Mouse (Mus musculus) intestine, embryonic 15.5 days (tissue): ENCODE data around the gene Olfr520. TPM values are rescaled to one million over a fixed set of nuclear protein-coding genes. Genes with fewer than 3 reads are reported as not detected.

ENCODE experiments used
- ATAC-seq: fragments of 200-750 bp; cut with Nextera tagmentation; 2 replicates; pipeline ENCODE4 v1.8.0; 2017; ENCODE audit warnings: moderate TSS enrichment, moderate library complexity
- H3K27ac ChIP-seq: fragments of 300-500 bp; sonication (generic); 2 replicates; pipeline ENCODE4 v1.5.1; 2015; ENCODE audit warnings: mild to moderate bottlenecking, inconsistent platforms
- H3K27me3 ChIP-seq: fragments of 300-500 bp; sonication (generic); replicated peaks from 2 replicates; pipeline ENCODE4 v1.6.1; 2015; ENCODE audit warnings: inconsistent platforms
- H3K36me3 ChIP-seq: fragments of 300-500 bp; sonication (generic); 2 replicates; pipeline ENCODE4 v1.6.1; 2015; ENCODE audit warnings: inconsistent platforms
- H3K4me1 ChIP-seq: fragments of 300-500 bp; sonication (generic); replicated peaks from 2 replicates; pipeline ENCODE4 v1.6.1; 2015; ENCODE audit warnings: inconsistent platforms
- H3K4me2 ChIP-seq: fragments of 300-500 bp; sonication (generic); replicated peaks from 2 replicates; pipeline ENCODE4 v1.6.1; 2015; ENCODE audit warnings: mild to moderate bottlenecking, inconsistent platforms
- H3K4me3 ChIP-seq: fragments of 300-500 bp; sonication (generic); replicated peaks from 2 replicates; pipeline ENCODE4 v1.5.1; 2015; ENCODE audit warnings: inconsistent platforms
- H3K9ac ChIP-seq: fragments of 300-500 bp; sonication (generic); 2 replicates; pipeline ENCODE4 v1.6.1; 2015; ENCODE audit warnings: inconsistent platforms
- H3K9me3 ChIP-seq: fragments of 300-500 bp; sonication (generic); 2 replicates; pipeline ENCODE4 v1.6.1; 2016; ENCODE audit warnings: inconsistent platforms
- WGBS: fragments of 180-500 bp; shearing (Covaris S2); methylation state at CpG from one replicate; pipeline ENCODE4 v1.1.7; 2015; 5-methylcytosine and 5-hydroxymethylcytosine counted together
- polyA plus RNA-seq: library from polyadenylated mRNA; unstranded; fragments of >200 nt; fragmentation: Nextera tagmentation; extraction: Ambion mirVana; gene quantifications from 2 replicates; pipeline ENCODE4 v1.2.1, GENCODE M21; 2015

Olfr520 gene
- polyA plus RNA-seq, 1 experiment from 2014 or later: not detected

- Histone ChIP-seq H3K27me3 (no peaks in the 10 kb centered on the region), H3K4me3 (no peak overlapping the region), H3K4me1 (peaks cover 19% of the 10 kb centered on the region), H3K4me2 (no peak overlapping the region), H3K27ac (no peak overlapping the region), H3K9me3 (no peaks in the 10 kb centered on the region), H3K36me3 (no peaks in the 10 kb centered on the region), H3K9ac (no peak overlapping the region)
- no peak for ATAC-seq
- WGBS: 33% methylated on average over 6 of the region's 6 CpGs
Measured at GRCm38 (mm10) chr7:99702201-99702600, 27.9 kb upstream of the Olfr520 start.

DNA sequence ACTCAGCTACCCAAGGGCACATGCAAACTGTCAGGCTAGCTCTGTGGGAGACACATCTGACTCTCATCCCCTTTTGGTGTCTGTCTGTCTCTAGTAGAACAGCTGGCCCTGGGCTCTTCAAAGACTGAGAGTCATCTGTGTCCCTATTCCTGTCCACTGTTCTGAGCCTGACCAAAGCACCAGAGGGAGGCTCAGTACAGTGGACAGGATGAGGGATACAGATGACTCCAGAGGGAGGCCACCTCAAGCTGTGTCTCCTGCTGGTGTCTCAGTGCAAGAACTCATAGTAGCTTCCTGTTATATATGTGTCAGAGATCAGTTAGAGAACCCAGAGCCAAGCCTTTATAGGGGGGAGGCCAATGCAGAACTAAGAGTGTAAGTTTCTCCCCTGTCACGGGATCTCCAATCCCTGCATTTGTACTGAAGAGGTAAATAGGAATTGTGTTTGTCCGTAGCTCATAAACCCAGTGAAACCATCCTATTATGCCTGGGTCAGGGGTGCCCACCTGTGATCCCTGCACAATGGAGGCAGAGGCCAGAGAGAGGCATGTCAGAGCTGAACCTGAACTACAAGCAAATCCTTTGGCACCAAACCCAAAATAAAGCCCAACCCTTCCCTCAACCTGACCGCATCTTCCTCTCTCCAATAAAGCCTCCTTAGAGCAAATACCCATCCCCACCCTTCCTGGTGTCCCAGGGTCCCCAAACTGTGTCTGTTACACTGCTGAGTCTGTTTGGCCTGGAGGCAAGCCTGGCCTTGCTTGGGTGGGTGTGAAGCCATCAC lies 25.1 kb upstream of the Olfr520 start:
- H3K27ac ChIP-seq: no peak overlapping the region
- H3K4me2 ChIP-seq: no peak overlapping the region
- no peaks in the 10 kb centered on the region for H3K36me3 ChIP-seq
- H3K9ac ChIP-seq: no peak overlapping the region
- no peak for ATAC-seq
- H3K4me3 ChIP-seq: no peak overlapping the region
- 84% methylated on average over 3 of the region's 3 CpGs for WGBS
- H3K4me1 ChIP-seq: peaks cover 23% of the 10 kb centered on the region
- no peaks in the 10 kb centered on the region; the same call in 1 of the 2 replicates for H3K27me3 ChIP-seq
- no peaks in the 10 kb centered on the region for H3K9me3 ChIP-seq

DNA sequence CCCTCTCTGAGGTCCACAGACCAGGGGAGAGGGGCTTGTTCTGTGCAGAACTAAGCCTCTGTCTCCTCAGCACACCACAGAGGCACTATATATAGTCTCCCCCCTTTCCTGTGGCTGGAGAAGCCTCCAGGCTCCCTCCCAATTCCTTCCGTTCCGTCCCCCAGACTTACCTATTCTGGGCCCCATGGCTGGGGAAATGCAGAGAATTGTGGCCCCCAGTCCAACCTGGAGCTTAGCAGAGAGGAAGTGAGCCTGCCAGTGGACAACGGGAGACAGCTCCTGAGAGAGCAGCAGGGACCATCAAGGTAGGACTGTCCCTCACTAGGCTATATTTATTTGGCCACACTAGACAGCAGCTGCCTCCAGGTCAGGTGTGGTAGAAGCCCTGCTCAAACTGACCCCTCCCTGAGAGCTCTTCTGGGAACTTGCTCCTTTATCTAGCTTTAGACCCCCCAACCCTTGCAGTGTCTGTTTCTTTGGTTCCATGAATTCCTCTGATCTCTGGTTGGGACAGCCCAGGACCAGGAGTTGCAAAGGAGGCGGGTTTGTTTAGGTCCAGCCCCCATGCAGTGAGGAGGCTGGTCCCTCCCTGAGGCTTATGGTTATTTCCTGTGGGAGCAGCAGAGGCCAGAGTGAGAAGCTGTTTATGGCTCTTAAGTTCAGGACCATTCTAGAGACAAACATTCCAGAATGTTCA lies 23.6 kb upstream of the Olfr520 start:
- Histone ChIP-seq H3K4me2 (peak overlapping the region; percentile 18; the same call in 1 of the 2 replicates), H3K27me3 (no peaks in the 10 kb centered on the region; the same call in 1 of the 2 replicates), H3K4me1 (peaks cover 20% of the 10 kb centered on the region), H3K4me3 (no peak overlapping the region), H3K36me3 (no peaks in the 10 kb centered on the region), H3K27ac (peak overlapping the region; percentile 23), H3K9me3 (no peaks in the 10 kb centered on the region), H3K9ac (no peak overlapping the region)
- ATAC-seq: peak; percentile 77
- WGBS: 44% methylated on average over 4 of the region's 4 CpGs

- H3K4me3 ChIP-seq: no peak overlapping the region
- no peak overlapping the region for H3K9ac ChIP-seq
- no peak for ATAC-seq
- no peaks in the 10 kb centered on the region for H3K36me3 ChIP-seq
- H3K27ac ChIP-seq: peak overlapping the region; percentile 23; the same call in 1 of the 2 replicates
- H3K27me3 ChIP-seq: no peaks in the 10 kb centered on the region; the same call in 1 of the 2 replicates
- no peak overlapping the region for H3K4me2 ChIP-seq
- WGBS: 48% methylated on average over 4 of the region's 4 CpGs
- no peaks in the 10 kb centered on the region for H3K9me3 ChIP-seq
- H3K4me1 ChIP-seq: peaks cover 20% of the 10 kb centered on the region
Measured at GRCm38 (mm10) chr7:99707038-99707595, 23.0 kb upstream of the Olfr520 start.

DNA sequence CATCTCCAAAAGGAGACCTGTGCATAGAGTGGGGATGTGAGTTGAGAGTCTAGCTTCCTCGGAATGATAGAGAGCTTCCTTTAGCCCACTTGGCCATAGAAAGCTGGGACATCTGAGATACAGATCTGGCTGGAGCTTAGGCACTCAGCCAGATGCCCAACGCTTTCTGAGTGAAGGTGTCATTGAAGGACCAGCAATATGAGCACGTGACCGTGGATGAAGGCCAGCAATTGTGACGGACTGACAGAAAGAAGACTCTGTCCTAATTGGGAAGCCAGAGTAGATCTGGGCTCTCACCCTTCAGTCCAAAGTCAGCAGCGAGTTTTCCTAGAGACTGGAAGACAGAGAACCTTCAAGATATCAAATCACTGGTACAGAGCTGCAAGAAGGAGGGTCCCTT lies 22.4 kb upstream of the Olfr520 start:
- no peaks in the 10 kb centered on the region for H3K36me3 ChIP-seq

DNA sequence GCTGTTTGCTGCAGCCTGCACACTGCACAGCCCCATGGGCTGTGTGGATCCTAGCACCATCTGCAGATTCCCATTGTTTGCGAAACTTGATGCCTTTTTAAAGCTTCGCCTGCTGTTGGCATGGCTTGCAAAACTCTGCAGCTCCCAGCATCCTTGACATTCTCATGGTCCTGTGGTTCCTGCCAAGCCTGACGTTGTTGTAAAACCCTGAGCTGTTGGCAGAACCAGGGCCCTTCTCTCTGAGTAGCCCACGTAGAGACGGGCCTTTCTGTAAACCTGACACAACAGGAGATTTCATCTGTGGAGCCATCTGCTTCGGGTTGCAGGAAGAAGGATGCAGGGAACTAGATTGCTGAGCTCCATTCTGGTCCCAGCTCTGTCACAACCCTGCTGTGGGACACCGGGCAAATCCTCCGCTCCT lies 21.8 kb upstream of the Olfr520 start:
- no peak for ATAC-seq
- peaks cover 16% of the 10 kb centered on the region for H3K4me1 ChIP-seq
- H3K27me3 ChIP-seq: no peaks in the 10 kb centered on the region; the same call in 1 of the 2 replicates
- no peak overlapping the region for H3K4me3 ChIP-seq
- no peaks in the 10 kb centered on the region for H3K9me3 ChIP-seq
- H3K9ac ChIP-seq: no peak overlapping the region
- H3K4me2 ChIP-seq: no peak overlapping the region
- no peak overlapping the region for H3K27ac ChIP-seq
- no peaks in the 10 kb centered on the region for H3K36me3 ChIP-seq
- 65% methylated on average over 8 of the region's 8 CpGs for WGBS

More for the DNA sequence above, 22.4 kb upstream of the Olfr520 start:
- ATAC-seq: no peak
- Histone ChIP-seq H3K27me3 (no peaks in the 10 kb centered on the region; the same call in 1 of the 2 replicates), H3K4me1 (peaks cover 16% of the 10 kb centered on the region), H3K4me3 (no peak overlapping the region), H3K9ac (no peak overlapping the region), H3K27ac (no peak overlapping the region), H3K4me2 (no peak overlapping the region), H3K9me3 (no peaks in the 10 kb centered on the region)
- 82% methylated on average over 6 of the region's 6 CpGs for WGBS

DNA sequence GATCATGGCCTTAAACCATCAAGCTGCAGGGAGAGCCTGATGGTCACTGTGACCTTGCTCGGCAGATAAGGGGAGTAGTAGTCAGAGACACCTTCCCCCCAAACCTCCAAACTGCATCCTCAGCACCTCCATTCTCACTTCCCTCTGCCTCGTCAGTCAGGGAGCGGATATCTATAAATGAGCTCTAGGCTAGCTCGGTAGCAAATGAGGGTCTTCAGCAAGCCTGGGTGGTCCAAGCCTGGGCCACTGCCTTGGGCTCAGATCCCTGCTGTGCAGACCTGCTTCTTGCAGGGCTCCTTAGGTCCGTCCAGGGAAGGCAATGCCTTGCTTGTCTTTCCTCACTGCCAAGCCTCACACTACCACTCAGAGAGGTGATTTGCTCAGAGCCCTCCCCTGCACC lies 21.3 kb upstream of the Olfr520 start:
- Histone ChIP-seq H3K4me3 (no peak overlapping the region), H3K9ac (no peak overlapping the region), H3K36me3 (no peaks in the 10 kb centered on the region), H3K4me2 (no peak overlapping the region), H3K4me1 (peaks cover 16% of the 10 kb centered on the region), H3K9me3 (no peaks in the 10 kb centered on the region), H3K27me3 (no peaks in the 10 kb centered on the region; the same call in 1 of the 2 replicates), H3K27ac (no peak overlapping the region)
- ATAC-seq: no peak
- 74% methylated on average over 5 of the region's 5 CpGs for WGBS

DNA sequence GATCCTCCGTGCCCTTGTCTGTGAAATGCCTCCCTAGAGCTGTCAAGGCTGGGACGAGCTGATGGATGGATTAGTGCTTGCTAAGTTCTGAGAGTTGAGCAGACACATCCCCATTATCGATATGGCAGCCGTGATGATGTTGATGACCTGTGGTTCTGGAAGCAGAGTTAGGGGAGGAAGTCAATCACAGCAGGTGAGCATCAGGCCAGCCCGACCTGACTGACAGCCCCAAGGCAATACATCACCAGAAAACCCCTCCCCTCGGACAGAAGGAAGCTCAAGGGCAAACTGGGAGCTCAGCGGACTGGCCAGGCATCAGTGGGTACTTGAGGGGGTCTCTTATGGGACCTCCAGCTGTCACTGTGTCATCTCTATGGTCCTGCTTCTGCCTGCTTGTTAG lies 20.1 kb upstream of the Olfr520 start:
- Histone ChIP-seq H3K9me3 (no peaks in the 10 kb centered on the region), H3K4me3 (no peak overlapping the region), H3K4me2 (no peak overlapping the region), H3K27me3 (no peaks in the 10 kb centered on the region; the same call in 1 of the 2 replicates), H3K36me3 (no peaks in the 10 kb centered on the region), H3K4me1 (peaks cover 16% of the 10 kb centered on the region), H3K9ac (no peak overlapping the region), H3K27ac (no peak overlapping the region)
- WGBS: 59% methylated on average over 7 of the region's 7 CpGs
- ATAC-seq: no peak

DNA sequence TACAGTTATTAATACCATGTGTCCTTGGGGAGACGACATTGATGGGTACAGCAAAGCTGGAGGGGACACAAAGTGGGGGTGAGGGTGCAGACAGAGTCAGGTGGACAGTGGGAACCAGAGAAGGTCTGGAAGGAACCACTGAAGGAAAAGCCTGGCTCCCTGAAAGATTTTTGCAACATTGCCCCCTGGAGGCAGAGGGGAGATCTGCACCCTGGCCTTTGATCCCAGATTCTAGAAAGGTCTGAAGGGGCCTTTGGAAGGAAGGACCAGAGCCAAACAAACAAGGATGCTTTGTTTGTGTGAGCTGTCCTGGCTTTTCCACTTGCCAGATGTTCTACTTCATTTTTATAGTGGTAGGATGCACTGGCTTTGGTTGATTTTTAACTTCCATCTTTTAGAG lies 19.6 kb upstream of the Olfr520 start:
- ATAC-seq: no peak
- Histone ChIP-seq H3K27ac (no peak overlapping the region), H3K36me3 (no peaks in the 10 kb centered on the region), H3K27me3 (no peaks in the 10 kb centered on the region; the same call in 1 of the 2 replicates), H3K9ac (no peak overlapping the region), H3K4me2 (no peak overlapping the region), H3K4me3 (no peak overlapping the region), H3K9me3 (no peaks in the 10 kb centered on the region), H3K4me1 (peaks cover 16% of the 10 kb centered on the region)
- WGBS: 22% methylated on average over 1 of the region's 1 CpGs

GRCm38 (mm10) chr7:99711166-99711565 lies 18.9 kb upstream of the Olfr520 start, which contains the start of gene Slco2b1:
Gene Slco2b1, minus strand, starts transcription at chr7:99711340.
- 69% methylated on average over 8 of the region's 8 CpGs for WGBS
- Histone ChIP-seq H3K4me3 (no peak within 1 kb of the TSS), H3K36me3 (no peaks in the 10 kb centered on the region), H3K4me2 (no peak within 1 kb of the TSS), H3K4me1 (peaks cover 16% of the 10 kb centered on the region), H3K9ac (no peak within 1 kb of the TSS), H3K27ac (no peak within 1 kb of the TSS), H3K9me3 (no peaks in the 10 kb centered on the region), H3K27me3 (no peaks in the 10 kb centered on the region; the same call in 1 of the 2 replicates)
- ATAC-seq: no peak

GRCm38 (mm10) chr7:99712431-99712830 lies 17.6 kb upstream of the Olfr520 start:
- Histone ChIP-seq H3K4me3 (no peak overlapping the region), H3K9me3 (no peaks in the 10 kb centered on the region), H3K27me3 (no peaks in the 10 kb centered on the region; the same call in 1 of the 2 replicates), H3K4me1 (peaks cover 6% of the 10 kb centered on the region), H3K27ac (no peak overlapping the region), H3K4me2 (no peak overlapping the region), H3K9ac (no peak overlapping the region), H3K36me3 (no peaks in the 10 kb centered on the region)
- ATAC-seq: no peak
- WGBS: 92% methylated on average over 4 of the region's 4 CpGs

DNA sequence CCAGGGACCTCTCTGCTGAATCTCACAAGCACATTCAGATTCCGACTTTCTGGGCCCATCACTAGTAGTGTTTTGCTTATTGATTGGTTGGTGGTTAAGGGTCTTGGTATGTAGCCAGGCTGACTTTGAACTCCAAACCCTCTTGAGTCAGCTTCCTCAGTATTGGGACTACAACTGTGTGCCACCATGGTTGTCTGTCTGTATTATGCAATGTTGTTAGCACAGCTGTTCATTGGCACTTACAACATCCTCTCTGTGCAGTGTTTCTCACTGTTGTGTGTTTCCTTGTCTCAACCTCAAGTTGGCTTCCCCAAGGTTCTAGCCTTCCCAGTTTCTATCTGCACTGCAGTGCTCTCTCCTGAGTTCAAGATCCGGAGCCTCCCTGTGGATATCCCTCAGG lies 13.5 kb upstream of the Olfr520 start:
- Histone ChIP-seq H3K9me3 (no peaks in the 10 kb centered on the region), H3K27ac (no peak overlapping the region), H3K4me3 (no peak overlapping the region), H3K36me3 (no peaks in the 10 kb centered on the region), H3K9ac (no peak overlapping the region), H3K27me3 (no peaks in the 10 kb centered on the region), H3K4me1 (no peaks in the 10 kb centered on the region), H3K4me2 (no peak overlapping the region)
- 87% methylated on average over 2 of the region's 2 CpGs for WGBS
- no peak for ATAC-seq
